Mouse (Mus musculus): ENCODE results near the gene Adm2.

DNA sequence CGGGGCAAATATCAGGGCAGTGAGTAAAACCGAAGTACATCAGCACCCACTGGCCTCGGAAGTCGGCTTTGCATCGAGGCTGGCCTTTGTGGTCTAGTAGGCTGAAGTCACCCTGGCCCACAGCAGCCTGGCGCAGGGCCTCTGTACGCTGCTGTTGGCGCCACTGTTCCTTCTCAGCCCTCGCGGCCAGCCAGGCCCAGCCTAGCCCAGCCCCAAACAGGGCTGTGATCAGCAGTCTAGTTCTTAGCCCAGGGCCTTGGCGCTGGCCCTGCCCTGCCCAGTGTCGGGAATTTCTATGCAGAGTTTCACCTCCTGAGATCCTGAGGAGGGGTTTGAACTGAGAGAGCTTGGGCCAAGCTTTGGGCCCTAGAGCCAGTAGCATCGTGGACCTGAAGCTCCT, 49.5 kb downstream of the Adm2 start:
- TF ChIP-seq ZNF384 (IDR thresholded peaks at IDR 0.05; ENCODE audit: low read depth, low read length) (no peak), HCFC1 (IDR thresholded peaks at IDR 0.05; ENCODE audit: borderline replicate concordance, insufficient read depth, low read length) (no peak), MAFK (IDR thresholded peaks at IDR 0.05; ENCODE audit: insufficient read depth, low read depth, low read length) (no peak)

Data from ES-E14 (cell line).